Mouse (Mus musculus) brain, adult 2 months (tissue): Measurements from ENCODE around the gene Dnah3.

Experiments used
- DNase-seq: peaks from one replicate; pipeline ENCODE4 v3.0.0; 2011; ENCODE audit warnings: low read depth, low spot score

Dnah3 gene

GRCm38 (mm10) chr7:120054016-120054415 lies 41.1 kb downstream of the Dnah3 start:
- no peak for DNase-seq

GRCm38 (mm10) chr7:120050447-120050846 lies 44.6 kb downstream of the Dnah3 start:
- DNase-seq = no peak

GRCm38 (mm10) chr7:120043990-120044389 lies 51.1 kb downstream of the Dnah3 start:
- DNase-seq = no peak

GRCm38 (mm10) chr7:120036422-120036821 lies 58.7 kb downstream of the Dnah3 start:
- peak; percentile 89 for DNase-seq

- DNase-seq = peak; percentile 20
These were observed 60.1 kb downstream of the Dnah3 start for GRCm38 (mm10) chr7:120034996-120035395.

- peak; percentile 43 for DNase-seq
These were observed 60.5 kb downstream of the Dnah3 start for GRCm38 (mm10) chr7:120034566-120034965.

- DNase-seq = no peak
These were observed 66.4 kb downstream of the Dnah3 start for GRCm38 (mm10) chr7:120028669-120029068.

GRCm38 (mm10) chr7:119997066-119997465 lies 98.0 kb downstream of the Dnah3 start:
- no peak for DNase-seq

GRCm38 (mm10) chr7:119985279-119985912 lies 109.7 kb downstream of the Dnah3 start:
- peak; percentile 53 for DNase-seq

- peak; percentile 7 for DNase-seq
These were observed 114.9 kb downstream of the Dnah3 start for GRCm38 (mm10) chr7:119980170-119980569.

- no peak for DNase-seq
These were observed 116.5 kb downstream of the Dnah3 start for GRCm38 (mm10) chr7:119978576-119978975.

- no peak for DNase-seq
These were observed 117.5 kb downstream of the Dnah3 start for GRCm38 (mm10) chr7:119977574-119977973.

GRCm38 (mm10) chr7:119976256-119976655 lies 118.8 kb downstream of the Dnah3 start:
- DNase-seq = peak; percentile 20

- peak; percentile 61 for DNase-seq
These were observed 120.9 kb downstream of the Dnah3 start for GRCm38 (mm10) chr7:119974214-119974613.

GRCm38 (mm10) chr7:119969320-119969719 lies 125.8 kb downstream of the Dnah3 start:
- no peak for DNase-seq

GRCm38 (mm10) chr7:119965651-119966395 lies 129.3 kb downstream of the Dnah3 start:
- no peak for DNase-seq

- no peak for DNase-seq
These were observed 129.9 kb downstream of the Dnah3 start for GRCm38 (mm10) chr7:119965205-119965604.

- DNase-seq = no peak
These were observed 134.0 kb downstream of the Dnah3 start for GRCm38 (mm10) chr7:119961107-119961506.

- no peak for DNase-seq
These were observed 134.5 kb downstream of the Dnah3 start for GRCm38 (mm10) chr7:119960546-119960945.

- DNase-seq = no peak
These were observed 135.1 kb downstream of the Dnah3 start for GRCm38 (mm10) chr7:119960006-119960405.

- no peak for DNase-seq
These were observed 135.6 kb downstream of the Dnah3 start for GRCm38 (mm10) chr7:119959491-119959890.

- DNase-seq = no peak
These were observed 136.0 kb downstream of the Dnah3 start for GRCm38 (mm10) chr7:119959091-119959490.

GRCm38 (mm10) chr7:119957421-119957820 lies 137.7 kb downstream of the Dnah3 start:
- no peak for DNase-seq
